Mouse (Mus musculus) hindbrain, embryonic 11.5 days (tissue): ENCODE measurements around the gene Bmp6. TPM values are rescaled to one million over a fixed set of nuclear protein-coding genes. Genes with fewer than 3 reads are reported as not detected.

Source experiments
- ATAC-seq: fragments of 200-750 bp; cut with Nextera tagmentation; 2 replicates; pipeline ENCODE4 v1.8.0; 2017; ENCODE audit warnings: mild to moderate bottlenecking, moderate TSS enrichment, moderate library complexity; ENCODE audit not compliant: low FRiP score
- DNase-seq: peaks from one replicate; pipeline ENCODE4 v3.0.0-alpha.2; 2015; ENCODE audit warnings: low spot score
- H3K27ac ChIP-seq: fragments of 300-500 bp; sonication (generic); 2 replicates; pipeline ENCODE4 v1.5.1; 2014; ENCODE audit warnings: mild to moderate bottlenecking, low read depth, low read length
- H3K27me3 ChIP-seq: fragments of 300-500 bp; sonication (generic); 2 replicates; pipeline ENCODE4 v1.6.1; 2014; ENCODE audit warnings: mild to moderate bottlenecking, low read length, moderate library complexity, mixed read lengths; ENCODE audit not compliant: control insufficient read depth, insufficient read depth
- H3K36me3 ChIP-seq: fragments of 300-500 bp; sonication (generic); 2 replicates; pipeline ENCODE4 v1.6.1; 2014; ENCODE audit warnings: mild to moderate bottlenecking, low read length, moderate library complexity, mixed read lengths; ENCODE audit not compliant: control insufficient read depth, insufficient read depth
- H3K4me1 ChIP-seq: fragments of 300-500 bp; sonication (generic); replicated peaks from 2 replicates; pipeline ENCODE4 v1.6.1; 2014; ENCODE audit warnings: low read length, mixed read lengths; ENCODE audit not compliant: control insufficient read depth, insufficient read depth
- H3K4me2 ChIP-seq: fragments of 300-500 bp; sonication (generic); replicated peaks from 2 replicates; pipeline ENCODE4 v1.6.1; 2014; ENCODE audit warnings: mild to moderate bottlenecking, low read depth, low read length
- H3K4me3 ChIP-seq: fragments of 300-500 bp; sonication (generic); 2 replicates; pipeline ENCODE4 v1.5.1; 2014; ENCODE audit warnings: low read depth, low read length
- H3K9ac ChIP-seq: fragments of 300-500 bp; sonication (generic); 2 replicates; pipeline ENCODE4 v1.6.1; 2014; ENCODE audit warnings: low read depth, low read length
- H3K9me3 ChIP-seq: fragments of 300-500 bp; sonication (generic); 2 replicates; pipeline ENCODE4 v1.6.1; 2016; ENCODE audit warnings: low read length; ENCODE audit not compliant: control insufficient read depth
- WGBS: fragments of 180-500 bp; shearing (Covaris S2); extraction: QIAGEN DNeasy Blood & Tissue Kit; methylation state at CpG from one replicate; pipeline ENCODE4 v1.1.7; 2014; 5-methylcytosine and 5-hydroxymethylcytosine counted together
- polyA plus RNA-seq: library from polyadenylated mRNA; unstranded; fragments of >200 nt; fragmentation: Nextera tagmentation; extraction: Ambion mirVana; gene quantifications from 2 replicates; pipeline ENCODE4 v1.2.1, GENCODE M21; 2014

Bmp6 gene
- polyA plus RNA-seq, 1 experiment from 2014 or later, result 3.2 TPM

DNA sequence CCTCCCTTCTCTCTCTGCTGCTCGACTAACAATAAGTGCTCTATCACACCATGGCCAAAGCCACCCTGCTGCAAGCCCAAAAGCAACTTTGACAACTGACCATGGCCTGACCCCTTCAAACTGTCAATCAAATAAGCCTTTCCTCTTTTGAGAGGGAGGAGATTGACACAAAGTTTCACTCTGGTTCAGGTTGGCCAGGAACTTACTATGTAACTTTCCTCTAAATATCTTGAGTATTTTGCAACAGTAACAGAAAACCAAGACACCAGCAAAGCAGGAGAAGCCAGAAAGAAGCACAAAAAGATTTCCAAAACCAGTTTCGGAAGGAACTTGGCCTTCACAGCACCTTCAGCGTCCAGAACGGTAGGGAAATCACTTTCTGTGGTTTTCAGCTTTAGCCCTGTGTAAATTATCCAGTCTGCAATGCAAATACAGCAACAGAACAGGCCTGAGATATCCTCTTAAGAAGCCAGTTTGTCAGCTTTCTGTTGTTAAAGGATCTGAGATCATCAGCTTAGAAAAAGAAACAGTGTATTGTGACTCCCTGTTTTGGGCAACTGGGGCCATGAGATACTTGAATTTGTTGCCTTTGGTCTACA, 177.2 kb downstream of the Bmp6 start:
- Histone ChIP-seq H3K9ac (no peak overlapping the region), H3K36me3 (no peaks in the 10 kb centered on the region), H3K9me3 (no peaks in the 10 kb centered on the region), H3K4me1 (no peaks in the 10 kb centered on the region; the same call in 1 of the 2 replicates), H3K27me3 (no peaks in the 10 kb centered on the region), H3K4me3 (no peak overlapping the region), H3K4me2 (no peak overlapping the region), H3K27ac (no peak overlapping the region)
- no peak for DNase-seq
- WGBS, result 88% methylated on average over 4 of the region's 4 CpGs
- ATAC-seq, result no peak

DNA sequence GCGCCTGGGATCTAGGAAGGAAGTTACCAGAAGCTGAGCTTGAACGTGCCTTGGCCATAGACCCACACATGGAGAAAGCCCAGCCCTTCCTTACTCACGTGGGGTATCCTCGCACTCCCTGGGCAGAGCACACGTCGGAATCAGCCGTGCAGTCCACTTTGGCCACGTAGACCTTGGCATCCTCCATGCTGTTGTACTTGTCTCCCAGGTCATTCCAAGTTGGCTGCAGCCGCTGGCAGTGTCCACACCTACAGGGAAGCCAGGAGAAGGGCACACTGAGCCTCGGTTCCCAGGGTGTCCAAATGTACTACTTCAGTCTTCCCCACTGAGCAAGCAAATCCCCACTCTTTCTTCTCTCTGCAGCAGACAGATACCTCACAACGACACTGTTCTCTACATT, 178.3 kb downstream of the Bmp6 start:
- Histone ChIP-seq H3K36me3 (no peaks in the 10 kb centered on the region), H3K9me3 (no peaks in the 10 kb centered on the region), H3K27ac (no peak overlapping the region), H3K27me3 (no peaks in the 10 kb centered on the region), H3K9ac (no peak overlapping the region), H3K4me2 (no peak overlapping the region), H3K4me1 (no peaks in the 10 kb centered on the region; the same call in 1 of the 2 replicates), H3K4me3 (no peak overlapping the region)
- WGBS, result 93% methylated on average over 11 of the region's 11 CpGs
- DNase-seq (no peak), ATAC-seq (no peak)

DNA sequence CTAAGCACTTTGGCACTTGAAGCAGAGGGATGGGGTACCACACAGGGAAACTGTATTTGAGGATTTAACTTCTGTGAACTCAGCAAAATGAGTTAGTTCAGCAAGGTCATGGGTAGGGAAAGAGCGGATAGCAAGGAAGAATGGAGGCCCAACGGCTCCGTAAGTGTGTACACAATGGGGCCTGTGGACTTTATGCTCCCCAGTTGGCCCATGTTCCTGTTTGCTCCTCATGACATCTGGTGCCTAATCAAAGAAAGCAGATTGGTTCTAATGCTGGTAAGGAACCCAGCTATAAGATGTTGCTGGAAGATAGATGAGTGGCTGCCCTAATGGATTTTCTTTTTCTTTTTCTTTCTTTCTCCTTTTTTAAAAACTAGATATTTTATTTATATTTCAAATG, 180.4 kb downstream of the Bmp6 start:
- no peaks in the 10 kb centered on the region for H3K9me3 ChIP-seq
- no peak overlapping the region for H3K4me2 ChIP-seq
- no peak for DNase-seq
- H3K4me1 ChIP-seq, result no peaks in the 10 kb centered on the region; the same call in 1 of the 2 replicates
- H3K36me3 ChIP-seq, result no peaks in the 10 kb centered on the region
- ATAC-seq, result no peak
- 89% methylated on average over 3 of the region's 3 CpGs for WGBS
- H3K4me3 ChIP-seq, result no peak overlapping the region
- no peak overlapping the region for H3K9ac ChIP-seq
- no peak overlapping the region for H3K27ac ChIP-seq
- H3K27me3 ChIP-seq, result no peaks in the 10 kb centered on the region

DNA sequence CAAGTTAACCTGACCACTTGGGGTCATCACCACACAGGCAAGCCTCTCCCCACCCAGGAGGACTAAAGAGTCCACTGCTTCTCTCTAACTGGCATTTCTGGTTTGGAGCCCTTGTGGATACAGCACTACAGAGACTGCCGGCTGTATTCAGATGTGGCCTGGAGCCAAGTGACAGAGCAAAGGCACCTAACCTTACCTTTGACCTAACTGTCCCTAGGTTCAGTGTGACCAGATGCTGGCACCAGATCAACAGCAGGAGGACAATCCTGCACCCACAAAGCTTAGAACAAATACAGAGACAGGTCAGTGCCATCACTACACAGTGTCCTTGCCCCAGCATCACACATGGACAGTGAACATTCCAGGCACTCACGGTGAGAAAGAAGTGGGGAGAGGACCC, 181.2 kb downstream of the Bmp6 start:
- Histone ChIP-seq H3K27ac (no peak overlapping the region), H3K9me3 (no peaks in the 10 kb centered on the region), H3K4me3 (no peak overlapping the region), H3K36me3 (no peaks in the 10 kb centered on the region), H3K4me2 (no peak overlapping the region), H3K4me1 (no peaks in the 10 kb centered on the region; the same call in 1 of the 2 replicates), H3K27me3 (no peaks in the 10 kb centered on the region), H3K9ac (no peak overlapping the region)
- 83% methylated on average over 2 of the region's 2 CpGs for WGBS
- DNase-seq (no peak), ATAC-seq (no peak)

DNA sequence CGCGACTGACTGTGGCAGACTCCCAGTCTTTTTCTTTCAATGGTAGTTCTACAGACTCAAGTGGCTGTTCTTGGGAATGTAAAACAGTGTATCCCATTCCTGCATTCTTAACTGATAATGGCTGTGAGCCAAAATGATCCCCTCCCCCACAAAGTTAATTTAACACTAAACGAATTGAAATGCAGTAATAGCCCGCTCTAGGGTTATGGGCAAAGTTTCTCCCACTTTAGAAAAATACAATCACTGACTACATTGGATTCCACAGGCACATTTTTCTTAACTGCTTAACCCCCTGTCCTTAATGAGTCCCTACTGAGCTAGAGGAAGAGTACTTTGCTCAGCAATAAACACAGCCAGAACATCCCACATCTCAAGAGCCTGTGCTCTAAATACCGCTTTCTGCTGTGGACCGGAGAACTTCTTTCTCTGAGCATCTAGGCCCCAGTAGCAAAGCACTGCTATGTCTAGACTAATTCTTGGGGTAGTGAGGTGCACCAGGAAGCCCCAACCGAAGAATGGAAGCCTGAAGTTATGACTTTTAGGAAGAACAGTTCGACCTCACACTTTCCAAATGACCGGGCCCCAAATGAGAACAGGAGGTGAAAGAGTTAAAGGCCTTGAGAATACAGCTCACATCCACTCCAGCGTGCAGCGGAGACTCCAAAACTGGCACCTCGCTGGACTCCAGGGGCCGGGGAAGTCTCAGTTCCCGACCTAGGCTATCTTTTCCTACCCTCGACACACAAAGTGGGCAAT, 182.3 kb downstream of the Bmp6 start:
- no peak for DNase-seq
- H3K4me2 ChIP-seq, result peak overlapping the region; percentile 47
- peak; percentile 36 for ATAC-seq
- peak overlapping the region; percentile 59 for H3K9ac ChIP-seq
- no peaks in the 10 kb centered on the region for H3K36me3 ChIP-seq
- no peaks in the 10 kb centered on the region for H3K27me3 ChIP-seq
- WGBS, result 12% methylated on average over 15 of the region's 15 CpGs
- peak overlapping the region; percentile 51 for H3K4me3 ChIP-seq
- H3K27ac ChIP-seq, result no peak overlapping the region
- H3K9me3 ChIP-seq, result no peaks in the 10 kb centered on the region
- H3K4me1 ChIP-seq, result no peaks in the 10 kb centered on the region; the same call in 1 of the 2 replicates

DNA sequence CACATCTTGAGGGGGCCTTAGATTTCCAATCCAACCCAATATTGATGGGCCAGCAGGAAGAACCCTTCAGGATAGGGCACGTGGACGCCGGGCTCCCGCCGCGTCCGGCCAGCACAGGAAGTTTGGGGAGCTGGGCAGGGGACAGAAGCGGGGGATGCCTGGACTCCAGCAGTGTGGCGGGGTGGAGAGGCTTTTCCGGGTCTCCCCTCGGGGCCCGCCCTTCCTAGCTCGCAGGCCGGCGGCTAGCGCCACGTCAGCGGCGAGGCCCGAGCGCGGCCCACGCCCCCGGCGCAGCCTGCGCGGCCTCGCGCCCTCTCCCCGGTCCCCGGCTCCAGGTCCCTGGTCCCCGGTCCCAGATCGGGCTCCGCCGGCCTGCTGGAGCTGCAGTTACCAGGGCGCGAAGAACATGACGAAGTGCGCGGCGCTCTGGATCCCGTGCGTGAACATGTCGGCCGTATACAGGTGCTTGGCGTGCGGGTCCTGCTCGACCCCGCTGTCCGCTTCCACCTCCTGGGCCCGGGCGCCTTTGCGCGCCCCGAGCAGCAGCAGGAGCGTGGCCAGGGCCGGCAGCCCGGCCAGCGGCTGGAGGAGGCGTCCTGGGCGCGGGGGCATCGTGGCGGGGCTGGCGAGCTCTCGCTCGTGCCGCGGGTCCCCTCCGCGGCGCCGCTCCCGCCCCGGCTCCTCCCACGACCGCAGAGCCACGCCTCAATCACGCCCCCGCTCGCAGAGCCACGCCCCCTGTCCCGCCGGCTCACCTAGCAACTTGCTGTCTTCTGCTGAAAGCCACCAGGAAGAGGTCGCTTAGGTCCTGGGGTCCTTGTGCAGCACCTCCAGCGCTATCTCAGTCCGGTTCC, 183.1 kb downstream of the Bmp6 start:
- Histone ChIP-seq H3K4me3 (peak overlapping the region; percentile 51), H3K4me1 (no peaks in the 10 kb centered on the region; the same call in 1 of the 2 replicates)
- WGBS, result under 1% methylated on average over 66 of the region's 87 CpGs

DNA sequence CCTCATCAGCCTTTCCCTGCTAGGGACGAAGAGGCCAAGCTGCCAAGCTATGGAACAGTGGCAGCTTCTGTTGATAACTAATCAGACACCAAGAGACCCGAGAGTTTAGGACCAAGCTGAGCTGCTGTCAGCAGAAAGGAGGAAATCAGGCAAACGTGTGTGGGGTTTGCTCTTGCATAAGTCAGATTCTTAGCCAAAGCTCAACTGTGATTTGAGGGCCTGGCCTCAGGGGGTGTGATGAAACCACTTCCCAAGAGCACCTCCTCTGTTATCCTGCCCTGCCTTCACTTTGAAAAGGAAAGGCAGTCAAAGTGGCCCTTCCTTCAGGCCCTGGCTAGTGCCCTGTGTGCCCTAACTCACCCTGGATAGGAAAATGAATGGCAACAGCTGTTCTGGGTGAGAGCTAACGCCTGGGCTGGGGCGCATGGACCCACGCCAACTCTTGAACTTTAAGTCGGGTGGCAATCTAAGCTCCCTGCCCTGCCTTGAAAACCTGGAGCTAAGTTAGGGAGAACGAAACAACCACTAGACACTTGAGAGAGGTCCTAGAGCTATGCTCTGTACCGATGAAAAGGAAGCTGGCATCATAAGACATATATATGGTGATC, 183.9 kb downstream of the Bmp6 start, which contains the start of gene Txndc5:
Gene Txndc5, minus strand, starts transcription at position 138 of the 608 bp plus-strand sequence.
- Histone ChIP-seq H3K9ac (peak within 1 kb of the TSS; percentile 59), H3K9me3 (no peaks in the 10 kb centered on the region), H3K4me1 (no peaks in the 10 kb centered on the region; the same call in 1 of the 2 replicates), H3K27ac (peak within 1 kb of the TSS; percentile 4; the same call in 1 of the 2 replicates), H3K4me2 (peak within 1 kb of the TSS; percentile 47), H3K36me3 (no peaks in the 10 kb centered on the region), H3K4me3 (peak within 1 kb of the TSS; percentile 51), H3K27me3 (no peaks in the 10 kb centered on the region)
- no peak for DNase-seq
- ATAC-seq, result no peak; the same call in 1 of the 2 replicates
- WGBS, result 61% methylated on average over 9 of the region's 9 CpGs

More for the DNA sequence above, 183.1 kb downstream of the Bmp6 start:
- no peaks in the 10 kb centered on the region for H3K9me3 ChIP-seq
- peak overlapping the region; percentile 59 for H3K9ac ChIP-seq
- DNase-seq, result peak; percentile 87
- peak overlapping the region; percentile 47 for H3K4me2 ChIP-seq
- no peaks in the 10 kb centered on the region for H3K36me3 ChIP-seq
- H3K27me3 ChIP-seq, result no peaks in the 10 kb centered on the region
- peak overlapping the region; percentile 4; the same call in 1 of the 2 replicates for H3K27ac ChIP-seq
- ATAC-seq, result peak; percentile 93

DNA sequence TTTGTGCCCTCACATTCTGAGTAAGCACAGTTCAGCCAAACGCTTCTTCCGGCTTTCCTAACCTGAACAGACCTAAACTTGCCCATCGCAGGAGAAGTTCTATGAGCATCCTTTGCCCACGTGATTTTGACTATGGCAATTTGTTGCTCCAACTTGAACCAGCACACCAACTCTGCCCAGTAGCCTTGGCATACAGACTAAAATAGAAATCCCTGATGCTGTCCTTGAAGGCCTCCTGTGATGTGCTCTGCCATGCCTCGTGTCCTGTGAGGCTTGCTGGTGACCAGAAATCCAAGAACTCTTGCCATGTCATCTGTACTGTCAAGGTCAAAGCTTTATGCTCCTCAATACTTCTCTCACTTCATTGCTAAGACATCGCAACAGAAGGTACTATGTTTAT, 184.7 kb downstream of the Bmp6 start:
- Histone ChIP-seq H3K27me3 (no peaks in the 10 kb centered on the region), H3K4me1 (no peaks in the 10 kb centered on the region; the same call in 1 of the 2 replicates), H3K9me3 (no peaks in the 10 kb centered on the region), H3K27ac (no peak overlapping the region), H3K9ac (no peak overlapping the region), H3K4me3 (no peak overlapping the region), H3K4me2 (no peak overlapping the region), H3K36me3 (no peaks in the 10 kb centered on the region)
- ATAC-seq, result no peak
- no peak for DNase-seq
- 90% methylated on average over 6 of the region's 6 CpGs for WGBS
